Mouse (Mus musculus) kidney, embryonic 16.5 days (tissue): Measurements from ENCODE around the gene Zfp277. TPM values are rescaled to one million over a fixed set of nuclear protein-coding genes. Genes with fewer than 3 reads are reported as not detected.

ENCODE experiments used
- ATAC-seq: fragments of 200-750 bp; cut with Nextera tagmentation; 2 replicates; pipeline ENCODE4 v1.8.0; 2017; ENCODE audit warnings: moderate TSS enrichment; ENCODE audit not compliant: low FRiP score, low TSS enrichment
- H3K27ac ChIP-seq: fragments of 300-500 bp; sonication (generic); 2 replicates; pipeline ENCODE4 v1.5.1; 2014; ENCODE audit warnings: low read length
- H3K27me3 ChIP-seq: fragments of 300-500 bp; sonication (generic); 2 replicates; pipeline ENCODE4 v1.6.1; 2014; ENCODE audit warnings: low read length, control low read depth, mixed read lengths; ENCODE audit not compliant: insufficient read depth
- H3K36me3 ChIP-seq: fragments of 300-500 bp; sonication (generic); 2 replicates; pipeline ENCODE4 v1.6.1; 2014; ENCODE audit warnings: low read length, control low read depth, mixed read lengths; ENCODE audit not compliant: insufficient read depth
- H3K4me1 ChIP-seq: fragments of 300-500 bp; sonication (generic); 2 replicates; pipeline ENCODE4 v1.6.1; 2014; ENCODE audit warnings: low read length, control low read depth, mixed read lengths; ENCODE audit not compliant: insufficient read depth
- H3K4me2 ChIP-seq: fragments of 300-500 bp; sonication (generic); replicated peaks from 2 replicates; pipeline ENCODE4 v1.6.1; 2014; ENCODE audit warnings: low read depth, low read length
- H3K4me3 ChIP-seq: fragments of 300-500 bp; sonication (generic); 2 replicates; pipeline ENCODE4 v1.5.1; 2014; ENCODE audit warnings: mild to moderate bottlenecking, low read length
- H3K9ac ChIP-seq: fragments of 300-500 bp; sonication (generic); replicated peaks from 2 replicates; pipeline ENCODE4 v1.6.1; 2014; ENCODE audit warnings: low read length
- H3K9me3 ChIP-seq: fragments of 300-500 bp; sonication (generic); 2 replicates; pipeline ENCODE4 v1.6.1; 2016; ENCODE audit warnings: low read length, control low read depth
- WGBS: fragments of 180-500 bp; shearing (Covaris S2); extraction: QIAGEN DNeasy Blood & Tissue Kit; methylation state at CpG from one replicate; pipeline ENCODE4 v1.1.7; 2014; 5-methylcytosine and 5-hydroxymethylcytosine counted together
- polyA plus RNA-seq: library from polyadenylated mRNA; unstranded; fragments of >200 nt; fragmentation: Nextera tagmentation; extraction: Ambion mirVana; gene quantifications from 2 replicates; pipeline ENCODE4 v1.2.1, GENCODE M21; 2015

Zfp277 gene
- polyA plus RNA-seq, 1 experiment from 2014 or later = 42.4 TPM

DNA sequence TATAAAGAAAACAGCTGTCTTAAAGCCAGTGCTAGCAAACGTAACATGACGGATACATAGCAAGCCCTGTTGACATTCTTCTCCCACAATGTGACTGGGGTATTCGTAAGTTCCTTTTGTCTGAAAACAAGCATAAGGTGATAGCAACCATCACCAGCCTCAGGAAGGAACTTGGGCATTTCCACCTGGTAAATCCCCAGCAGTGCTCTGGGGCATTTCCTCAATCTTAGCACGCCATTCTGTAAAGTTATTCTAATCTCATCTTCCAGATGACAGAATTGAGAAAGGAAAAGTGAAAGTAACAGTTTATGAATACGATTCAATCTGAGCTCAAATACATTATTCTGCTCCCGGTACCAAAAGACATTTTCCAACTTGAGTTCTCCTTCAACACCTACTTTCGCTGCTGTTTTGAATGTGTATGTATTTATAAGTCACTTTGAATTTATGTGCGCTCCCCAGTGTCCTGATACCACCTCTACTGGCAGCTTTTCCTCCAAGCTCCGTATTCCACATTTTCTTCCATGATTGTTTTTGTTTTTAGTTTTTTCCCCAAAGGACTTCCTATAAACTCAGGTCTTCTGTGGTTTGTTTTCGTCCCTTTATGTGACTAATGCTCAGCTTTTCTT, 64.4 kb downstream of the Zfp277 start:
- Histone ChIP-seq H3K4me3 (0 out of 2 replicates have a peak overlapping the region, but pooled peaks have one; percentile 1), H3K27me3 (no peaks in the 10 kb centered on the region), H3K36me3 (0 out of 2 replicates have a peak, but pooled peaks cover 5% of the 10 kb centered on the region), H3K9ac (no peak overlapping the region), H3K4me1 (no peaks in the 10 kb centered on the region), H3K9me3 (no peaks in the 10 kb centered on the region), H3K27ac (no peak overlapping the region), H3K4me2 (0 out of 2 replicates have a peak overlapping the region, but pooled peaks have one; percentile 23)
- 83% methylated on average over 10 of the region's 10 CpGs for WGBS
- ATAC-seq = no peak

DNA sequence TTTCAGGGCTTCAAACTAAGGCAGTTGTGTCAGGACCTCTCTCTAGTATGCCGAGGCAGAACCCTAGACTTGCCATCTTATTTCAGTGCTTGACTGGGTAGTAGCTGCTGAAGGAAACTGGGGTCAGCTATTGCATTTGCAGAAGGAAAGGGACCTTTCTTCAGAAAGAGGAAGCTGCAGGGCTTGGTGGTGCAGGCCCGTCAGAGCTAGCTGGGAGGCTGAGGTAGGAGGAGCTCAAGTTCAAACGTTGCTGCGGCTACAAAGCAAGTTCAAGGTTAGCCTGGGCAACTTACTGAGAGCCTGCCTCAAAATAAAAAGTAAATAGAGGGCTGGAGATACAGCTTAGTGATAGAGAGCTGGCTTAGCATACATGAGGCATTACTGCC, 66.2 kb downstream of the Zfp277 start:
- no peak for ATAC-seq
- H3K36me3 ChIP-seq = 0 out of 2 replicates have a peak, but pooled peaks cover 5% of the 10 kb centered on the region
- WGBS = 76% methylated on average over 4 of the region's 4 CpGs
- H3K27ac ChIP-seq = no peak overlapping the region
- no peaks in the 10 kb centered on the region for H3K9me3 ChIP-seq
- no peak overlapping the region for H3K9ac ChIP-seq
- H3K27me3 ChIP-seq = no peaks in the 10 kb centered on the region
- no peaks in the 10 kb centered on the region for H3K4me1 ChIP-seq
- H3K4me2 ChIP-seq = no peak overlapping the region
- no peak overlapping the region for H3K4me3 ChIP-seq

DNA sequence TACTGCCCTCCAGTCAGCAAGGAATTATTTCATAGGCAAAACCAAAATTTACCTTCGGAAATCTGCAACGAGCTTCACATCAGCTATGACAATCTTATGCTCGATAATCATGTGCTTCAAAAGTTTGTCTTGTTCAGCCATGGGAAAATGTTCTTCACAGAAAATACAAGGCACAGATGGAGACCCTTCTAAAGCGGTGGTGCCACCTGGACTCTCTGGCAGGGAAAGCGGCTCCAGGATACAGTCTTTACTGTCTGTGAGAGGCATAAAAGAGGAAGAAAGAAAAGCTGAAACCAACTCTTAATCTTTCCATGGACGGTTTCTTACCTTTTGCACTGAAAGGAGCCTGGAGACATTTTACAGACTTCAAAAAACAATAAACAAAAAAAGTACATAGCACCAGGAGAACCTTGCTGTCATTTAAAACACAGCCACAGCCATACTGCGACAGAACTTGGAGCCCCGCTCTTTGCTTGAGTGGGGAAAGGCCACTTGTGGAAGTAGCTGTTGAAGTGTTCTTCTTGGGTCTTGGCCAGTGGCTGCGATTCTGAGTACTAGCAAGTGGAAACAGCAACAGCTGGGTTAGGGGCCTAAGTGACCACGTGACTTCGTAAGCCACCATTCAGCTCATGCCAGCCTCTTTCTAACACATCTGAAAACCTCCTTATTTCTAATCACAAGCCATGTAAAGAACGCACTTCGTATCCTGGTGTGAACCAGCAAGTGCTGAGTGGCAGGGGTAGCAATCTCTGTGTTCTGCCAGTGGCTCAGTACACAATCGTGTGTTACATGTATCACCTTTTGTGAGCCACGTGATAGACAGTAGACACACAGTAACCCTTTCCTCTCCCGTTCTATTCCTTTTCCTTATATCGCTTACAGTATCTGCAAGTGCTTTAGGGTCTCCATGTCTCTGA, 66.8 kb downstream of the Zfp277 start:
- Histone ChIP-seq H3K27me3 (no peaks in the 10 kb centered on the region), H3K4me3 (no peak overlapping the region), H3K36me3 (0 out of 2 replicates have a peak, but pooled peaks cover 5% of the 10 kb centered on the region), H3K9me3 (no peaks in the 10 kb centered on the region), H3K4me2 (no peak overlapping the region), H3K9ac (no peak overlapping the region), H3K27ac (no peak overlapping the region), H3K4me1 (no peaks in the 10 kb centered on the region)
- no peak for ATAC-seq
- 87% methylated on average over 17 of the region's 17 CpGs for WGBS

DNA sequence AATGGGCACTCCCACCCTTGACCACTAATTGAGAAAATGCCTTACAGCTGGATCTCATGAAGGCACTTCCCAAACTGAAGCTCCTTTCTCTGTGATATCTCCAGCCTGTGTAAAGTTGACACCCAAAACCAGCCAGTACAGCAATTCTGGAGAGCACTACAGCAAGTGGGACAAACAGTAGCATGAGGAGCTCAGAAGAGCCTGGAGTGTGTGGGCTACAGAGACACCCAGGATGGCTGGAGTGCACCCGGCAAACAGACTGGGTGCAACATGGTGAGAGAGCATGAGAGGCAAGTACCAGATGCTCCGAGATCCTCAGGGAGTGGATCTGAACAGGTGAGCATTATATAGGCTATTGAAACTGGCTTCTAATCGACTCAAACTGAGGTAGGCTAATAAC, 93.8 kb downstream of the Zfp277 start:
- H3K9me3 ChIP-seq = no peaks in the 10 kb centered on the region
- no peak overlapping the region for H3K9ac ChIP-seq
- ATAC-seq = no peak
- no peak overlapping the region for H3K4me3 ChIP-seq
- no peaks in the 10 kb centered on the region for H3K27me3 ChIP-seq
- H3K27ac ChIP-seq = no peak overlapping the region
- H3K4me1 ChIP-seq = no peaks in the 10 kb centered on the region
- WGBS = 85% methylated on average over 3 of the region's 3 CpGs
- H3K4me2 ChIP-seq = no peak overlapping the region
- 0 out of 2 replicates have a peak, but pooled peaks cover 2% of the 10 kb centered on the region for H3K36me3 ChIP-seq

DNA sequence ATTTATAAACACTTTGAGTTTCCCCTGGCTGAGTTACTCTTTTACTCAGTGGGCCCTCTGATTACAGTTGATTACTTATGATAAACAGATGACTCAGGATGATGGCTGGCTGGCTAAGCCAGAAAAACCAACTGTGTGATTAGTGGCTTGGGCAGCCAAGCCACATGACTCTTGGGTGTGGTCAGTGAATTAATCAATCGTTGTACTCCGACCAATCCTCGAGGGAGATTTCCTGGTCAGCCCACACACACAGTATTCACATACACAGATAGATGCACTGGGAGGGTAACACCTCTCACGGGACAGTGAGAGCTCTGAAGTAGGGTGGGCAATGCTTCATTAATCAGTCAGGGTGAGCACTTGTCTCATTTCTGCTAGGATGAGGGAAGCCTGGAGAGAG, 97.5 kb downstream of the Zfp277 start:
- 0 out of 2 replicates have a peak, but pooled peaks cover 6% of the 10 kb centered on the region for H3K4me1 ChIP-seq
- 0 out of 2 replicates have a peak, but pooled peaks cover 2% of the 10 kb centered on the region for H3K36me3 ChIP-seq
- ATAC-seq = peak; percentile 57; the same call in 1 of the 2 replicates
- no peak overlapping the region for H3K27ac ChIP-seq
- H3K9ac ChIP-seq = no peak overlapping the region
- H3K4me3 ChIP-seq = no peak overlapping the region
- WGBS = 54% methylated on average over 4 of the region's 4 CpGs
- H3K4me2 ChIP-seq = no peak overlapping the region
- H3K27me3 ChIP-seq = no peaks in the 10 kb centered on the region
- no peaks in the 10 kb centered on the region for H3K9me3 ChIP-seq

DNA sequence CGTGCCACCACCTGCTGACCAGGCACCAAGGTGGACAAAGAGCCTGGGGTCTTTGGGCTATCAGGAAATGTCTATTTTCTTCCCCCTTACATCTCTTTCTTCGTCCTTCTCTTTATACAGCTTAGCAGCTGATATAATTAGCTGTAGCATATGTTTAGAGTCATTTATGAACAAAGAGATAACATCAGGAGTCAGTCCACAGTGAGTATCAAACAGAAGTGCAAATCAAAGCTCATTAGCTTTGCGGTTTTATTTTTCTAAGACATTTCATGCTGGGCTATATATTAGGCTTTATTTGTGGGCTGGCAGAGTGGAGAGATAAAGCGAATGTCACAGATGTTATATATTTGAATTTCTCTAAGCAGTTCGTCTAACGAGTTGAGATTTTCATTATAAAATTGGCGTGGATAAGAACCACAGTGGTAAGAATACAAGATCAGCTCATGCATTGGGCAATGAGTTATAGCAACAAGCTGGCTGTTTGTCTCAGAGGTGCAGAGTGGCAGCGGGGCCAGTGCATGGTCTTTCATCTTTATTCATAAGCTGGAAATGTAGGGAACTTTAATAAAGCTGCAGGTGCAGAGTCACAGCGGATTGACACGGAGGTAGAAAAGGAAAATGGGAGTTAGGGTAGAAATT, 98.5 kb downstream of the Zfp277 start:
- 65% methylated on average over 10 of the region's 10 CpGs for whole genome bisulfite sequencing
- no peak overlapping the region for H3K4me2 ChIP-seq
- no peak overlapping the region for H3K27ac ChIP-seq
- H3K4me1 ChIP-seq = 0 out of 2 replicates have a peak, but pooled peaks cover 6% of the 10 kb centered on the region
- no peak for ATAC-seq
- no peaks in the 10 kb centered on the region for H3K27me3 ChIP-seq
- no peaks in the 10 kb centered on the region for H3K9me3 ChIP-seq
- H3K9ac ChIP-seq = no peak overlapping the region
- H3K4me3 ChIP-seq = no peak overlapping the region
- 0 out of 2 replicates have a peak, but pooled peaks cover 2% of the 10 kb centered on the region for H3K36me3 ChIP-seq

DNA sequence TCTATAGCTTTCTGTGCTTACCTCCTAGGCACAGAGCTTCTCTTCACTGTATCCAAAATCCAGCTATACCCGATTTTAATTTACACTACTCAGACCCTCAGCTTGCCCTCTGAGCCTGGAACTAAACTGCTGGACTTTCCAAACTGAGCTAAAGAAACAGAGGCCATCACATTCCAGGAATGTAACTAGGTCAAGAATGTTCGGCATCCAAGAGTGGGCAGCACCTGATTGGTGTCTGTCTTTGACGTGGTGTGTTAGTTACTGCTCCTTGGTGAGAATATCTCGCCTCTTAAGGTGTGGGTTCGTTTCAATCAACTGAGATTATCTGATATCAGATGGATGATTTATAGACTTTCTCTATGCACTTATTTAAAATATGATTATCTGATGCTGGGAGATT, 104.3 kb downstream of the Zfp277 start:
- WGBS = 47% methylated on average over 5 of the region's 5 CpGs

DNA sequence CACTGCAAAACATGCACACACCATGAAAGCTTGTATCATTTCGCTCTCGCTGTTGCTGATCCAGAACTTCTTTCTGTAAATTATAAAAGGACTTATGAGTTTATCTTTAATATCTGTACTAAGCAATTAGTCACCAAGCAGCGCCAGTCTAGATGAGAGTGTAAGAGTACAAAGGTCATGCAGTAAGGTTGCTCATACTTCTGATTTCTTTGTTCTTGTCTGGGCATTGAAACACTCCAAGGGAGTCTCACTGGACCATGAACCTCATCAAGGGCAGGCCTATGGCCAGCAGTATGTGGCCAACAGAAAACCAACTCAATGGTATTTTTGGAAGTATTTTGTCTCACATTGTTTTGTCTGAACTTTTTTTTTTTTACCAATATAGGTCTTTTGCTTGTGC, 110.4 kb downstream of the Zfp277 start:
- H3K36me3 ChIP-seq = no peaks in the 10 kb centered on the region
- no peak overlapping the region for H3K9ac ChIP-seq
- H3K4me3 ChIP-seq = no peak overlapping the region
- peak; percentile 51; the same call in 1 of the 2 replicates for ATAC-seq
- WGBS = 84% methylated on average over 3 of the region's 3 CpGs
- H3K27me3 ChIP-seq = no peaks in the 10 kb centered on the region
- H3K27ac ChIP-seq = no peak overlapping the region
- no peaks in the 10 kb centered on the region for H3K4me1 ChIP-seq
- no peak overlapping the region for H3K4me2 ChIP-seq
- H3K9me3 ChIP-seq = no peaks in the 10 kb centered on the region

More for the DNA sequence above, 104.3 kb downstream of the Zfp277 start:
- Histone ChIP-seq H3K9ac (no peak overlapping the region), H3K9me3 (no peaks in the 10 kb centered on the region), H3K36me3 (no peaks in the 10 kb centered on the region), H3K4me3 (no peak overlapping the region), H3K27me3 (no peaks in the 10 kb centered on the region), H3K4me2 (no peak overlapping the region), H3K27ac (no peak overlapping the region), H3K4me1 (0 out of 2 replicates have a peak, but pooled peaks cover 6% of the 10 kb centered on the region)
- no peak for ATAC-seq

DNA sequence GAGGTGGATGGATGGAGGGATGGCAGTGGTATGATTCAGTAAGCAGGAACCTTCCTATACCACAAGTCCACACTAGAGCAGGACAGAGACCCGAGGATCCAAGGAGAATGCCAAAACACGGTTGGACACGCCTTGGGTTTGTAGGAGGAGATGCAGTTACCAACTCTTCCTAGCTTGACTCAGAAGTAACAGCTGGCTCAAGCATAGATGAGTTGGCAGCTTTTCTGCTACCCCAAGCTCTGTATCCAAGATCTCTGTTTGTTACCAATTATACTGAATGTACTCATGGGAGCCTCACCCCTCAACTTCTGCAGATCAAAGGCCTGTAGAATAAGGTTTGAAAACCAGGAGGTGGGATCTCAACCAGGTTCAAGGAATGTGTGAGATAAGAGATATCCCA, 114.2 kb downstream of the Zfp277 start:
- WGBS = 96% methylated on average over 3 of the region's 3 CpGs
- H3K4me2 ChIP-seq = no peak overlapping the region
- H3K36me3 ChIP-seq = no peaks in the 10 kb centered on the region
- no peak overlapping the region for H3K4me3 ChIP-seq
- no peak overlapping the region for H3K27ac ChIP-seq
- H3K9ac ChIP-seq = no peak overlapping the region
- no peak for ATAC-seq
- no peaks in the 10 kb centered on the region for H3K9me3 ChIP-seq
- H3K27me3 ChIP-seq = no peaks in the 10 kb centered on the region
- H3K4me1 ChIP-seq = peaks cover 6% of the 10 kb centered on the region; the same call in 1 of the 2 replicates
